Mouse (Mus musculus): ENCODE measurements around the gene Atrnl1.

DNA sequence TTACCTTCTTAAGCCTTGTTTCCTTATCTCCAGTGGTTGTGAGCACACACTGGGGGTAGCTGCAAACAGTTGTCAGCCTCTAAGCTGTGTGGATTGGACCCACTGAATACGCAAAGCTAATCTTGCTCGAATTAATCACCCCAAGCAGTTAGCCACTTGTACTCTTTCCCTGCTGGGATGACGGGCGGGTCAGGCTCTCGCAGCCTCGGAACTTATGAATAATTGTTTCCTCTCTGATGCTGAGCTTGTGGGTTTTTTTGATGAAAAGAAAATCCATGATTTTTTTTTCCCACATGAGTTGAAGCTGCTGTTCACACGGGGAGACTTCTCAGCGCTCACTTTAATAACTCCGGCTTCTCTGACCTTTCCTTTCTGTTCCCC lies 554.8 kb downstream of the Atrnl1 start:
- TF ChIP-seq CTCF (IDR thresholded peaks at IDR 0.05; ENCODE audit: control insufficient read depth, insufficient read depth, low read length) (no peak), POLR2A (IDR thresholded peaks at IDR 0.05; ENCODE audit: borderline replicate concordance, control insufficient read depth, low read depth, low read length) (no peak)

Data from bone marrow, adult 2 months (tissue).